Mouse (Mus musculus): Measurements from ENCODE around the gene Gm9195. TPM values are rescaled to one million over a fixed set of nuclear protein-coding genes. Genes with fewer than 3 reads are reported as not detected.

The Gm9195 gene
- not detected in 2 replicates for polyA plus RNA-seq (2012; rRNA removed)

GRCm38 (mm10) chr14:72491738-72492137, at the start of gene Gm9195:
Gene Gm9195 (minus strand): TSS chr14:72491838.

Other genes starting within 250 kb of the Gm9195 start
- 9.2 and 10.8 TPM in 2 replicates for gene Fndc3a, start 218.2 kb upstream of the Gm9195 start, polyA plus RNA-seq (2012; rRNA removed)